9 mouse cellular contexts compared by ENCODE assay signal in genomic region chr7:139085629-139086194, GRCm38 (mm10). TPM values are rescaled to one million over a fixed set of nuclear protein-coding genes. Genes with fewer than 3 reads are reported as not detected.
DNase-seq lines count a peak whose midpoint lies in the region; ATAC-seq and TF ChIP-seq lines count a peak whose summit lies in the region.
"Had no signal": no experiment of that assay in that cellular context is flagged by ENCODE, and none has a peak within 500 bp of the region (broad histone marks: within the 10 kb centered on the region; RNA-seq: fewer than 3 reads in every experiment).

Gene Dpysl4 (plus strand): TSS chr7:139086001.

- no peaks in the 10 kb centered on the region for H3K9me3 ChIP-seq in hindbrain, postnatal 0 days (ENCODE audit: low read length)

- 6% methylated on average over 32 of the region's 32 CpGs for WGBS in hindbrain, postnatal 0 days
- WGBS in small intestine, adult 2 months, result 8% methylated on average over 32 of the region's 32 CpGs

- peak within 1 kb of the TSS; percentile 86 for H3K4me2 ChIP-seq in hindbrain, postnatal 0 days (ENCODE audit: low read depth, low read length)

- DNase-seq in ZHBTc4 (ENCODE audit: low read depth, low spot score), result peak; percentile 88
- DNase-seq in cerebellum, postnatal 10 days, result peak; percentile 97
- DNase-seq in frontal cortex, postnatal 25 days (ENCODE audit: low spot score in 2 of 2), result peak; percentile 78 to 82
- DNase-seq in hindbrain, postnatal 0 days (ENCODE audit: low spot score), result peak; percentile 95
- peak; percentile 75 to 89 for DNase-seq in left cerebral cortex, adult 8-10 months (ENCODE audit: low spot score in 2 of 2)

- ATAC-seq in hindbrain, postnatal 0 days, result peak; percentile 88
- 0 out of 2 replicates have a peak, but pooled peaks have one; percentile 14 for ATAC-seq in megakaryocyte-erythroid progenitor cell, adult 5-6 weeks (replicated peaks; ENCODE audit: low FRiP score, low TSS enrichment, poor library complexity, severe bottlenecking)
- no peak for ATAC-seq in CD4-positive, CD25-positive, alpha-beta regulatory T cell, adult 4 months

- no peaks in the 10 kb centered on the region for H3K27me3 ChIP-seq in hindbrain, postnatal 0 days (ENCODE audit: insufficient read depth, low read length)
- peaks cover 20% of the 10 kb centered on the region for H3K27me3 ChIP-seq in small intestine, adult 2 months (ENCODE audit: control insufficient read depth, insufficient read depth, low read length)

- H3K4me3 ChIP-seq in hindbrain, postnatal 0 days (ENCODE audit: low read length), result peak within 1 kb of the TSS; percentile 84
- peak within 1 kb of the TSS; percentile 55 for H3K4me3 ChIP-seq in small intestine, adult 2 months (ENCODE audit: low read depth, low read length)

- no peak for TF ChIP-seq POLR2A in small intestine, adult 2 months (IDR thresholded peaks at IDR 0.05; ENCODE audit: low read depth, low read length)

- peak within 1 kb of the TSS; percentile 91 for H3K9ac ChIP-seq in hindbrain, postnatal 0 days (replicated peaks; ENCODE audit: low read length)

- H3K27ac ChIP-seq in hindbrain, postnatal 0 days, result peak within 1 kb of the TSS; percentile 84
- no peak within 1 kb of the TSS for H3K27ac ChIP-seq in small intestine, adult 2 months (ENCODE audit: insufficient read depth, low read depth, low read length)

- no peak for TF ChIP-seq CTCF in hindbrain, postnatal 0 days (IDR thresholded peaks at IDR 0.05; ENCODE audit: low read depth)
- TF ChIP-seq CTCF in small intestine, adult 2 months (IDR thresholded peaks at IDR 0.05; ENCODE audit: extremely low read depth, insufficient read length, insufficient replicate concordance, low read depth, low read length), result no peak

- H3K4me1 ChIP-seq in hindbrain, postnatal 0 days (ENCODE audit: insufficient read depth, low read length), result peaks cover 18% of the 10 kb centered on the region
- H3K4me1 ChIP-seq in small intestine, adult 2 months (ENCODE audit: control insufficient read depth, insufficient read depth, insufficient read length, low read length), result peaks cover 4% of the 10 kb centered on the region; the same call in 1 of the 2 replicates

- no peaks in the 10 kb centered on the region; the same call in 1 of the 2 replicates for H3K36me3 ChIP-seq in hindbrain, postnatal 0 days (ENCODE audit: insufficient read depth, low read length)
- no peaks in the 10 kb centered on the region for H3K36me3 ChIP-seq in small intestine, adult 2 months (ENCODE audit: control insufficient read depth, insufficient read depth, low read length)

RNA-seq across cellular contexts. Expression of gene Dpysl4, which starts in this region (rescaled TPM):
- total RNA-seq in hindbrain, postnatal 0 days (2014; rRNA removed), result 170 and 187 TPM in 2 replicates
- 157 and 161 TPM in 2 replicates for polyA plus RNA-seq in hindbrain, postnatal 0 days (2015; fragmentation: Nextera tagmentation; extraction: Ambion mirVana)
- 10 to 100 TPM; 45.5 to 50.1 (median 46.9) TPM for total RNA-seq in left cerebral cortex, adult 8-10 months (2022)
- not detected in 2 replicates for total RNA-seq in megakaryocyte-erythroid progenitor cell, adult 5-6 weeks (2014; fragmentation: Nextera tagmentation)
- total RNA-seq in megakaryocyte-erythroid progenitor cell, adult 5-6 weeks (2017), result not detected in 2 replicates
- 0.58 and 0.65 TPM in 2 replicates for polyA plus RNA-seq in small intestine, adult 2 months (2012; rRNA removed)
- not detected for polyA plus RNA-seq in CD4-positive, CD25-positive, alpha-beta regulatory T cell, adult 4 months (2017; shearing (Covaris generic))
- total RNA-seq: neutrophil, adult 5-6 weeks had no signal

Comparison
In these comparisons a context has a peak if more than half of its experiments do, and no peak if none do; other contexts are left out.
1. RNA of gene Dpysl4 (total RNA-seq): 170 to 187 TPM in hindbrain, postnatal 0 days and 45.5 to 50.1 TPM in left cerebral cortex, adult 8-10 months; not detected in megakaryocyte-erythroid progenitor cell, adult 5-6 weeks; every median in the first group is over 10 times any median in the second.
2. RNA of gene Dpysl4 (polyA plus RNA-seq): 157 to 161 TPM in hindbrain, postnatal 0 days; 0.58 to 0.65 TPM in small intestine, adult 2 months and not detected in CD4-positive, CD25-positive, alpha-beta regulatory T cell, adult 4 months; every median in the first group is over 10 times any median in the second.
3. Peak in ATAC-seq in megakaryocyte-erythroid progenitor cell, adult 5-6 weeks; RNA of the gene not detected or under 1 TPM.
4. Peak in every context shown above with its lines, with median percentiles within 50 percentile points of each other: DNase-seq.